8 mouse cellular contexts compared by ENCODE assay signal in the genomic region with DNA sequence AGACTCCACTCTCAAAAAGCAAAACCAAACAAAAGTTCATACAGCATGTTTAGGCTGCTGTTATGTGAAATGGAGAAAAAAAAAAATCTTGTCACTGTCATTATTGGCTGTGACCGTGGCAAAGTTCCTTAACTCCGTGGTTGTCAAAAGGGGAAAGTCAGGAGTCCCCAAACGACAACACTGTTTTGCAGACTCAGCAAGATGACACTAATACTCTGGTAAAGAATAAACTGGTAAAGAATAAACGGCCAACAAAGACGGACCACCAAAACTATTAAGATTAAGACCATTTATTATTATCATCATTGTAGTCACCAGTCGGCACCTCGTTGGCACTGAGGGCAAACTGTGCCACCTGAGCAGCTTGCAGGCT. TPM values are rescaled to one million over a fixed set of nuclear protein-coding genes. Genes with fewer than 3 reads are reported as not detected.
A peak's percentile ranks its signal among the peaks of the same experiment; 100 is the strongest.
DNase-seq lines count a peak whose midpoint lies in the region; ATAC-seq and TF ChIP-seq lines count a peak whose summit lies in the region.

No protein-coding gene starts in this region.

- peak overlapping the region; percentile 92 for H3K27ac ChIP-seq in kidney, postnatal 0 days
- H3K27ac ChIP-seq in embryonic facial prominence, embryonic 11.5 days (replicated peaks; ENCODE audit: low read depth, low read length), result peak overlapping the region; percentile 80
- H3K27ac ChIP-seq in hindbrain, postnatal 0 days, result peak overlapping the region; percentile 94
- H3K27ac ChIP-seq in midbrain, postnatal 0 days (ENCODE audit: low read depth, low read length), result peak overlapping the region; percentile 82

- H3K4me2 ChIP-seq in kidney, postnatal 0 days (ENCODE audit: low read length), result peak overlapping the region; percentile 87
- peak overlapping the region; percentile 78 for H3K4me2 ChIP-seq in embryonic facial prominence, embryonic 11.5 days (ENCODE audit: low read depth, low read length)
- H3K4me2 ChIP-seq in hindbrain, postnatal 0 days (ENCODE audit: low read depth, low read length), result peak overlapping the region; percentile 84
- H3K4me2 ChIP-seq in midbrain, postnatal 0 days (ENCODE audit: low read depth, low read length, poor library complexity, severe bottlenecking), result peak overlapping the region; percentile 76

- no peak for TF ChIP-seq CTCF in kidney, postnatal 0 days (IDR thresholded peaks at IDR 0.05; ENCODE audit: low read depth)
- TF ChIP-seq CTCF in hindbrain, postnatal 0 days (IDR thresholded peaks at IDR 0.05; ENCODE audit: low read depth), result no peak
- no peak for TF ChIP-seq CTCF in midbrain, postnatal 0 days (IDR thresholded peaks at IDR 0.05)

- DNase-seq in kidney, postnatal 0 days (ENCODE audit: low spot score), result no peak
- DNase-seq in kidney, adult 8-10 months, result no peak
- no peak for DNase-seq in embryonic facial prominence, embryonic 11.5 days (ENCODE audit: low spot score)
- DNase-seq in hindbrain, postnatal 0 days (ENCODE audit: low spot score), result no peak
- DNase-seq in midbrain, postnatal 0 days (ENCODE audit: low spot score), result no peak
- no peak for DNase-seq in frontal cortex, postnatal 14 days (ENCODE audit: low spot score in 2 of 2)
- no peak for DNase-seq in urinary bladder, postnatal 25 days (ENCODE audit: low spot score)
- no peak for DNase-seq in left cerebral cortex, adult 9 months (ENCODE audit: low spot score in 2 of 2)

- H3K9ac ChIP-seq in kidney, postnatal 0 days (ENCODE audit: low read depth, low read length), result peak overlapping the region; percentile 87
- peak overlapping the region; percentile 84 for H3K9ac ChIP-seq in embryonic facial prominence, embryonic 11.5 days (replicated peaks; ENCODE audit: low read length)
- H3K9ac ChIP-seq in hindbrain, postnatal 0 days (replicated peaks; ENCODE audit: low read length), result peak overlapping the region; percentile 85
- H3K9ac ChIP-seq in midbrain, postnatal 0 days (replicated peaks; ENCODE audit: low read length, poor library complexity, severe bottlenecking), result peak overlapping the region; percentile 96

- peak overlapping the region; percentile 88 for H3K4me3 ChIP-seq in kidney, postnatal 0 days (replicated peaks; ENCODE audit: low read depth, low read length)
- peak overlapping the region; percentile 88 for H3K4me3 ChIP-seq in embryonic facial prominence, embryonic 11.5 days (ENCODE audit: low read depth, low read length)
- H3K4me3 ChIP-seq in hindbrain, postnatal 0 days (ENCODE audit: low read length), result peak overlapping the region; percentile 81
- peak overlapping the region; percentile 79 for H3K4me3 ChIP-seq in midbrain, postnatal 0 days (ENCODE audit: low read depth, low read length)

- no peak for ATAC-seq in kidney, postnatal 0 days (replicated peaks; ENCODE audit: low FRiP score, low read depth)
- ATAC-seq in embryonic facial prominence, embryonic 11.5 days (replicated peaks; ENCODE audit: insufficient number of reproducible peaks, low FRiP score, low TSS enrichment, low read depth), result no peak
- ATAC-seq in hindbrain, postnatal 0 days, result no peak
- no peak for ATAC-seq in midbrain, postnatal 0 days (ENCODE audit: low FRiP score)

- no peaks in the 10 kb centered on the region for H3K9me3 ChIP-seq in kidney, postnatal 0 days (replicated peaks; ENCODE audit: low read length)
- no peaks in the 10 kb centered on the region for H3K9me3 ChIP-seq in embryonic facial prominence, embryonic 11.5 days (replicated peaks; ENCODE audit: control insufficient read depth, low read length)
- no peaks in the 10 kb centered on the region for H3K9me3 ChIP-seq in hindbrain, postnatal 0 days (ENCODE audit: low read length)
- no peaks in the 10 kb centered on the region for H3K9me3 ChIP-seq in midbrain, postnatal 0 days (ENCODE audit: low read length)

- H3K4me1 ChIP-seq in kidney, postnatal 0 days (replicated peaks; ENCODE audit: insufficient read depth, low read length), result no peaks in the 10 kb centered on the region; the same call in 1 of the 2 replicates
- peaks cover 16% of the 10 kb centered on the region for H3K4me1 ChIP-seq in embryonic facial prominence, embryonic 11.5 days (ENCODE audit: control insufficient read depth, insufficient read depth, low read length)
- H3K4me1 ChIP-seq in hindbrain, postnatal 0 days (ENCODE audit: insufficient read depth, low read length), result peaks cover 7% of the 10 kb centered on the region
- peaks cover 9% of the 10 kb centered on the region; the same call in 1 of the 2 replicates for H3K4me1 ChIP-seq in midbrain, postnatal 0 days (ENCODE audit: insufficient read depth, low read length)

- WGBS in kidney, postnatal 0 days, result under 1% methylated on average over 7 of the region's 7 CpGs
- 8% methylated on average over 7 of the region's 7 CpGs for WGBS in embryonic facial prominence, embryonic 11.5 days
- WGBS in hindbrain, postnatal 0 days, result 4% methylated on average over 7 of the region's 7 CpGs
- WGBS in midbrain, postnatal 0 days, result 1% methylated on average over 7 of the region's 7 CpGs

- peaks cover 65% of the 10 kb centered on the region for H3K36me3 ChIP-seq in kidney, postnatal 0 days (ENCODE audit: insufficient read depth, low read length)
- H3K36me3 ChIP-seq in embryonic facial prominence, embryonic 11.5 days (replicated peaks; ENCODE audit: control insufficient read depth, insufficient read depth, low read depth, low read length), result peaks cover 45% of the 10 kb centered on the region
- H3K36me3 ChIP-seq in hindbrain, postnatal 0 days (ENCODE audit: insufficient read depth, low read length), result peaks cover 60% of the 10 kb centered on the region
- H3K36me3 ChIP-seq in midbrain, postnatal 0 days (ENCODE audit: insufficient read depth, low read length), result peaks cover 70% of the 10 kb centered on the region

- no peaks in the 10 kb centered on the region for H3K27me3 ChIP-seq in kidney, postnatal 0 days (ENCODE audit: insufficient read depth, low read length)
- no peaks in the 10 kb centered on the region for H3K27me3 ChIP-seq in embryonic facial prominence, embryonic 11.5 days (ENCODE audit: control insufficient read depth, insufficient read depth, low read length)
- H3K27me3 ChIP-seq in hindbrain, postnatal 0 days (ENCODE audit: insufficient read depth, low read length), result no peaks in the 10 kb centered on the region
- no peaks in the 10 kb centered on the region for H3K27me3 ChIP-seq in midbrain, postnatal 0 days (ENCODE audit: insufficient read depth, low read length)

RNA-seq across cellular contexts. Expression of gene Rad23a, which starts 0.6 kb away (rescaled TPM):
- 97.1 and 98.9 TPM in 2 replicates for polyA plus RNA-seq in kidney, postnatal 0 days (2015; fragmentation: Nextera tagmentation; extraction: Ambion mirVana)
- polyA plus RNA-seq in embryonic facial prominence, embryonic 11.5 days (2014; fragmentation: Nextera tagmentation; extraction: Ambion mirVana), result 79.6 and 88.2 TPM in 2 replicates
- total RNA-seq in hindbrain, postnatal 0 days (2014; rRNA removed), result 62.5 and 68.1 TPM in 2 replicates
- 90.6 and 98.0 TPM in 2 replicates for polyA plus RNA-seq in hindbrain, postnatal 0 days (2015; fragmentation: Nextera tagmentation; extraction: Ambion mirVana)
- total RNA-seq in midbrain, postnatal 0 days (2014; rRNA removed), result 43.8 and 57.5 TPM in 2 replicates
- polyA plus RNA-seq in midbrain, postnatal 0 days (2015; fragmentation: Nextera tagmentation; extraction: Ambion mirVana), result 83.5 and 88.3 TPM in 2 replicates

RNA-seq across cellular contexts. Expression of gene Calr, which starts 6.9 kb away (rescaled TPM):
- 644 and 753 TPM in 2 replicates for polyA plus RNA-seq in kidney, postnatal 0 days (2015; fragmentation: Nextera tagmentation; extraction: Ambion mirVana)
- 815 and 826 TPM in 2 replicates for polyA plus RNA-seq in embryonic facial prominence, embryonic 11.5 days (2014; fragmentation: Nextera tagmentation; extraction: Ambion mirVana)
- 350 and 359 TPM in 2 replicates for total RNA-seq in hindbrain, postnatal 0 days (2014; rRNA removed)
- 418 and 457 TPM in 2 replicates for polyA plus RNA-seq in hindbrain, postnatal 0 days (2015; fragmentation: Nextera tagmentation; extraction: Ambion mirVana)
- 369 and 436 TPM in 2 replicates for total RNA-seq in midbrain, postnatal 0 days (2014; rRNA removed)
- 444 and 445 TPM in 2 replicates for polyA plus RNA-seq in midbrain, postnatal 0 days (2015; fragmentation: Nextera tagmentation; extraction: Ambion mirVana)

RNA-seq across cellular contexts. Expression of gene Gadd45gip1, which starts 8.5 kb away (rescaled TPM):
- polyA plus RNA-seq in kidney, postnatal 0 days (2015; fragmentation: Nextera tagmentation; extraction: Ambion mirVana), result 51.0 and 54.3 TPM in 2 replicates
- 41.5 and 42.3 TPM in 2 replicates for polyA plus RNA-seq in embryonic facial prominence, embryonic 11.5 days (2014; fragmentation: Nextera tagmentation; extraction: Ambion mirVana)
- 33.0 and 34.1 TPM in 2 replicates for total RNA-seq in hindbrain, postnatal 0 days (2014; rRNA removed)
- 43.4 and 45.3 TPM in 2 replicates for polyA plus RNA-seq in hindbrain, postnatal 0 days (2015; fragmentation: Nextera tagmentation; extraction: Ambion mirVana)
- 27.5 and 28.2 TPM in 2 replicates for total RNA-seq in midbrain, postnatal 0 days (2014; rRNA removed)
- 42.9 and 45.1 TPM in 2 replicates for polyA plus RNA-seq in midbrain, postnatal 0 days (2015; fragmentation: Nextera tagmentation; extraction: Ambion mirVana)

RNA-seq across cellular contexts. Expression of gene Farsa, which starts 16.9 kb away (rescaled TPM):
- polyA plus RNA-seq in kidney, postnatal 0 days (2015; fragmentation: Nextera tagmentation; extraction: Ambion mirVana), result 68.2 and 74.7 TPM in 2 replicates
- polyA plus RNA-seq in embryonic facial prominence, embryonic 11.5 days (2014; fragmentation: Nextera tagmentation; extraction: Ambion mirVana), result 73.0 and 85.7 TPM in 2 replicates
- total RNA-seq in hindbrain, postnatal 0 days (2014; rRNA removed), result 77.5 and 86.1 TPM in 2 replicates
- polyA plus RNA-seq in hindbrain, postnatal 0 days (2015; fragmentation: Nextera tagmentation; extraction: Ambion mirVana), result 87.4 and 89.8 TPM in 2 replicates
- total RNA-seq in midbrain, postnatal 0 days (2014; rRNA removed), result 74.8 and 84.6 TPM in 2 replicates
- polyA plus RNA-seq in midbrain, postnatal 0 days (2015; fragmentation: Nextera tagmentation; extraction: Ambion mirVana), result 92.7 and 103 TPM in 2 replicates

RNA-seq across cellular contexts. Expression of gene Dand5, which starts 17.2 kb away (rescaled TPM):
- 7.0 and 7.4 TPM in 2 replicates for polyA plus RNA-seq in kidney, postnatal 0 days (2015; fragmentation: Nextera tagmentation; extraction: Ambion mirVana)
- 3.6 and 3.8 TPM in 2 replicates for polyA plus RNA-seq in embryonic facial prominence, embryonic 11.5 days (2014; fragmentation: Nextera tagmentation; extraction: Ambion mirVana)
- total RNA-seq in hindbrain, postnatal 0 days (2014; rRNA removed), result 6.6 and 7.2 TPM in 2 replicates
- 12.3 and 12.5 TPM in 2 replicates for polyA plus RNA-seq in hindbrain, postnatal 0 days (2015; fragmentation: Nextera tagmentation; extraction: Ambion mirVana)
- total RNA-seq in midbrain, postnatal 0 days (2014; rRNA removed), result 7.6 and 7.7 TPM in 2 replicates
- 12.6 and 14.5 TPM in 2 replicates for polyA plus RNA-seq in midbrain, postnatal 0 days (2015; fragmentation: Nextera tagmentation; extraction: Ambion mirVana)
